Mouse (Mus musculus) small intestine, adult 2 months (tissue): ENCODE measurements around the gene Gpn2.

ENCODE experiments used
- CTCF ChIP-seq: fragments of 200-500 bp; IDR thresholded peaks from 2 replicates; pipeline ENCODE4 v1.5.1; 2012; ENCODE audit warnings: low read depth, mild to moderate bottlenecking, control low read depth, inconsistent platforms, low read length, moderate library complexity, mixed read lengths; ENCODE audit not compliant: insufficient replicate concordance, insufficient read length; ENCODE audit errors: extremely low read depth
- POLR2A ChIP-seq: fragments of 200-500 bp; IDR thresholded peaks from 2 replicates; pipeline ENCODE4 v1.6.1; 2012; ENCODE audit warnings: low read depth, mild to moderate bottlenecking, control low read depth, inconsistent platforms, low read length, moderate library complexity

DNA sequence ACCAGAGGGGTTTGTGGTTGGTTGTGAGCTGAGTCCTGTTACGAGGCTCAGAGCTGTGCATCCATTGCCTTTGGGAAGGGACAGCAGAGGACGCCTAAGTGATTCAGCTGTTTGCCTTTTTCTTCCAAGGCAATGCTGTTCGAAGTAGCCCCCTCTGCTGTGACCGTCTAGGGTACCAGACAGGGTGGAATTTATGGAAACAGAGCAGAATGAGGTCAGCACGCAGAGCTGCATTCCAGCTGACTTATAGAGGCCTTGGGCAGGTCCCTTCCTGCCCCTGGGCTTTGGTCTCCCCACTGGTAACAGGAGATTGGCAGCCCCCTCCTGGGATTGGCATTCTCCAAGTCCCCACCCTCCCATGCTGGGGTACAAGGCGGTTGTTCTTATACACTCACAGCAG, 20.7 kb downstream of the Gpn2 start:
- no peak for TF ChIP-seq POLR2A
- no peak for TF ChIP-seq CTCF
